Mouse (Mus musculus) hematopoietic stem cell, adult 5-6 weeks (primary cell): ENCODE data around the gene Hist2h3c2. TPM values are rescaled to one million over a fixed set of nuclear protein-coding genes. Genes with fewer than 3 reads are reported as not detected.
"Not testable (repeated sequence)": the region's sequence is repeated elsewhere in the genome, so short reads cannot be mapped to it uniquely, and the experiment has no call there.

Source experiments
- ATAC-seq, 2 experiments: fragments of 125-278 bp in 1 of 2; replicated peaks in 1 of 2; 2 replicates each; pipeline ENCODE4 v1.8.0; 2016 to 2017; ENCODE audit warnings: inconsistent platforms in 2 of 2, mild to moderate bottlenecking in 2 of 2, moderate number of reproducible peaks in 2 of 2, low read depth in 1 of 2, moderate TSS enrichment in 1 of 2; ENCODE audit not compliant: low FRiP score in 2 of 2, poor library complexity in 2 of 2, severe bottlenecking in 2 of 2, insufficient read depth in 1 of 2, low TSS enrichment in 1 of 2
- total RNA-seq: library from RNA; stranded (forward); fragments of 172-1452, 232-1000 nt; gene quantifications from 2 replicates; pipeline ENCODE4 v1.2.3, GENCODE M21; 2017

Gene Hist2h3c2
- total RNA-seq, 1 experiment from 2014 or later = 125 TPM

GRCm38 (mm10) chr3:96220765-96221639, 17.9 kb downstream of the Hist2h3c2 start, which contains the start of the genes Hist2h2ac and Hist2h2be:
TSS of gene Hist2h2ac (minus strand) at chr3:96220880.
TSS of gene Hist2h2be (plus strand) at chr3:96221119.
- ATAC-seq = peak; percentile 78 to 88

- not testable (repeated sequence) for ATAC-seq
Observed at GRCm38 (mm10) chr3:96220131-96220764, 18.7 kb downstream of the Hist2h3c2 start.

- peak; percentile 57 to 68 for ATAC-seq
Observed at GRCm38 (mm10) chr3:96219661-96220130, 19.2 kb downstream of the Hist2h3c2 start, which contains the start of the genes Bola1 and Hist2h2ab. TSS of gene Bola1 (minus strand) at chr3:96219709. TSS of gene Hist2h2ab (plus strand) at chr3:96219865.

GRCm38 (mm10) chr3:96219191-96219641, 19.7 kb downstream of the Hist2h3c2 start:
- peak; percentile 2 to 19; a peak in 1 of 4 replicates for ATAC-seq

GRCm38 (mm10) chr3:96209242-96209641, 29.7 kb downstream of the Hist2h3c2 start:
- no peak for ATAC-seq

GRCm38 (mm10) chr3:96207819-96208218, 31.1 kb downstream of the Hist2h3c2 start:
- no peak for ATAC-seq

GRCm38 (mm10) chr3:96199731-96200130, 39.2 kb downstream of the Hist2h3c2 start:
- no peak for ATAC-seq

GRCm38 (mm10) chr3:96198601-96199251, 40.2 kb downstream of the Hist2h3c2 start:
- not testable (repeated sequence) for ATAC-seq

- ATAC-seq = peak; percentile 50 to 66
Observed at GRCm38 (mm10) chr3:96198181-96198580, 40.7 kb downstream of the Hist2h3c2 start.

- peak; percentile 80 to 86 for ATAC-seq
Observed at GRCm38 (mm10) chr3:96197129-96197749, 41.7 kb downstream of the Hist2h3c2 start.

- ATAC-seq = no peak
Observed at GRCm38 (mm10) chr3:96196437-96197128, 42.3 kb downstream of the Hist2h3c2 start.

- ATAC-seq = no peak
Observed at GRCm38 (mm10) chr3:96195616-96196313, 43.2 kb downstream of the Hist2h3c2 start.

- peak; percentile 25 to 28; a peak in 1 of 4 replicates for ATAC-seq
Observed at GRCm38 (mm10) chr3:96194966-96195365, 44.0 kb downstream of the Hist2h3c2 start.

- ATAC-seq = no peak
Observed at GRCm38 (mm10) chr3:96192977-96193376, 46.0 kb downstream of the Hist2h3c2 start.
